Mouse (Mus musculus) myocyte (in vitro differentiated cells): ENCODE results near the gene Nps. TPM values are rescaled to one million over a fixed set of nuclear protein-coding genes. Genes with fewer than 3 reads are reported as not detected.

ENCODE experiments used
- H3K27me3 ChIP-seq: one replicate; pipeline ENCODE4 v1.6.1; 2011; ENCODE audit not compliant: control insufficient read depth, insufficient read depth, insufficient read length
- H3K36me3 ChIP-seq: one replicate; pipeline ENCODE4 v1.6.1; 2011; ENCODE audit not compliant: control insufficient read depth, insufficient read depth
- H3K4me2 ChIP-seq: one replicate; pipeline ENCODE4 v1.6.1; 2011; ENCODE audit warnings: low read depth, control low read depth
- H3K4me3 ChIP-seq: one replicate; pipeline ENCODE4 v1.5.1; 2011; ENCODE audit warnings: mild to moderate bottlenecking, control low read depth, moderate library complexity
- H3K79me2 ChIP-seq: one replicate; pipeline ENCODE4 v1.6.1; 2011; ENCODE audit not compliant: control insufficient read depth, insufficient read depth
- H3ac ChIP-seq: one replicate; pipeline ENCODE4 v1.6.1; 2011; ENCODE audit not compliant: control insufficient read depth, insufficient read length
- CEBPB ChIP-seq: IDR thresholded peaks from 2 replicates; pipeline ENCODE4 v1.6.1; 2011; ENCODE audit warnings: mild to moderate bottlenecking, moderate library complexity; ENCODE audit not compliant: poor library complexity, insufficient read depth, severe bottlenecking
- E2F4 ChIP-seq: IDR thresholded peaks from one replicate; pipeline ENCODE4 v1.6.1; 2011; ENCODE audit warnings: mild to moderate bottlenecking, control low read depth, moderate library complexity; ENCODE audit not compliant: insufficient read depth
- MAX ChIP-seq: IDR thresholded peaks from one replicate; pipeline ENCODE4 v1.6.1; 2011; ENCODE audit warnings: low read depth, mild to moderate bottlenecking, control low read depth
- MYOD1 ChIP-seq, 3 experiments: IDR thresholded peaks; one replicate each; pipeline ENCODE4 v1.6.1; 2011; ENCODE audit warnings: control low read depth in 2 of 3, low read depth in 2 of 3, mild to moderate bottlenecking in 2 of 3, moderate library complexity in 1 of 3; ENCODE audit not compliant: insufficient read length in 2 of 3, control insufficient read depth in 1 of 3
- POLR2A ChIP-seq: IDR thresholded peaks from one replicate; pipeline ENCODE4 v1.6.1; 2011; ENCODE audit warnings: low read depth, mild to moderate bottlenecking, control low read depth, moderate library complexity; ENCODE audit not compliant: insufficient read length
- POLR2AphosphoS2 ChIP-seq: IDR thresholded peaks from one replicate; pipeline ENCODE4 v1.6.1; 2011; ENCODE audit warnings: low read depth, control low read depth; ENCODE audit not compliant: insufficient read length
- REST ChIP-seq: IDR thresholded peaks from one replicate; pipeline ENCODE4 v1.6.1; 2011; ENCODE audit warnings: mild to moderate bottlenecking, control low read depth, moderate library complexity; ENCODE audit not compliant: insufficient read depth, insufficient read length
- SRF ChIP-seq: IDR thresholded peaks from one replicate; pipeline ENCODE4 v1.6.1; 2011; ENCODE audit warnings: low read depth; ENCODE audit not compliant: control insufficient read depth, insufficient read length
- TCF12 ChIP-seq: IDR thresholded peaks from one replicate; pipeline ENCODE4 v1.6.1; 2011; ENCODE audit warnings: mild to moderate bottlenecking, control low read depth; ENCODE audit not compliant: poor library complexity, insufficient read depth, severe bottlenecking
- TCF3 ChIP-seq: IDR thresholded peaks from one replicate; pipeline ENCODE4 v1.6.1; 2011; ENCODE audit warnings: low read depth, control low read depth; ENCODE audit not compliant: insufficient read length
- USF1 ChIP-seq: IDR thresholded peaks from one replicate; pipeline ENCODE4 v1.6.1; 2011; ENCODE audit warnings: low read depth, mild to moderate bottlenecking, control low read depth, moderate library complexity
- polyA plus RNA-seq: library from polyadenylated mRNA; unstranded; fragments of >200 nt; fragmentation: generic; extraction: Trizol; gene quantifications from one replicate; pipeline ENCODE4 v1.2.1, GENCODE M21; 2012; ENCODE audit warnings: missing spikeins

Nps gene
- polyA plus RNA-seq, 1 experiment = 0.05 TPM

GRCm38 (mm10) chr7:135254423-135254822 is 4.1 kb upstream of the Nps start:
- Histone ChIP-seq H3K4me2 (no peak overlapping the region), H3K27me3 (no peaks in the 10 kb centered on the region), H3K36me3 (no peaks in the 10 kb centered on the region), H3K79me2 (no peaks in the 10 kb centered on the region), H3ac (no peak overlapping the region), H3K4me3 (no peak overlapping the region)
- TF ChIP-seq E2F4 = no peak
- TF ChIP-seq MYOD1 (IDR thresholded peaks at IDR 0.05; ENCODE audit: control insufficient read depth in 1 of 3, insufficient read length in 2 of 3, low read depth in 2 of 3) = no peak
- no peak for TF ChIP-seq POLR2A
- TF ChIP-seq POLR2AphosphoS2 = no peak
- no peak for TF ChIP-seq MAX
- TF ChIP-seq USF1 = no peak
- TF ChIP-seq SRF = no peak

- no peaks in the 10 kb centered on the region for H3K36me3 ChIP-seq
- H3K4me3 ChIP-seq = no peak overlapping the region
- no peaks in the 10 kb centered on the region for H3K27me3 ChIP-seq
- no peak overlapping the region for H3K4me2 ChIP-seq
- no peak for TF ChIP-seq MYOD1 (IDR thresholded peaks at IDR 0.05; ENCODE audit: control insufficient read depth in 1 of 3, insufficient read length in 2 of 3, low read depth in 2 of 3)
- TF ChIP-seq SRF = no peak
- TF ChIP-seq TCF12 = no peak
- no peak for TF ChIP-seq REST
- TF ChIP-seq TCF3 = no peak
- H3K79me2 ChIP-seq = no peaks in the 10 kb centered on the region
- no peak overlapping the region for H3ac ChIP-seq
Measured at GRCm38 (mm10) chr7:135271011-135271410, 12.5 kb downstream of the Nps start.

GRCm38 (mm10) chr7:135283212-135283611 is 24.7 kb downstream of the Nps start:
- no peak overlapping the region for H3ac ChIP-seq
- H3K27me3 ChIP-seq = no peaks in the 10 kb centered on the region
- no peaks in the 10 kb centered on the region for H3K36me3 ChIP-seq
- H3K4me2 ChIP-seq = no peak overlapping the region
- no peaks in the 10 kb centered on the region for H3K79me2 ChIP-seq
- no peak for TF ChIP-seq USF1
- TF ChIP-seq POLR2AphosphoS2 = no peak
- no peak for TF ChIP-seq E2F4
- H3K4me3 ChIP-seq = no peak overlapping the region

- Histone ChIP-seq H3K4me2 (no peak overlapping the region), H3ac (no peak overlapping the region), H3K27me3 (no peaks in the 10 kb centered on the region), H3K79me2 (no peaks in the 10 kb centered on the region), H3K4me3 (no peak overlapping the region), H3K36me3 (no peaks in the 10 kb centered on the region)
- TF ChIP-seq USF1 = no peak
- TF ChIP-seq POLR2A = no peak
- no peak for TF ChIP-seq TCF12
- TF ChIP-seq MAX = no peak
Measured at GRCm38 (mm10) chr7:135289976-135290375, 31.5 kb downstream of the Nps start.

DNA sequence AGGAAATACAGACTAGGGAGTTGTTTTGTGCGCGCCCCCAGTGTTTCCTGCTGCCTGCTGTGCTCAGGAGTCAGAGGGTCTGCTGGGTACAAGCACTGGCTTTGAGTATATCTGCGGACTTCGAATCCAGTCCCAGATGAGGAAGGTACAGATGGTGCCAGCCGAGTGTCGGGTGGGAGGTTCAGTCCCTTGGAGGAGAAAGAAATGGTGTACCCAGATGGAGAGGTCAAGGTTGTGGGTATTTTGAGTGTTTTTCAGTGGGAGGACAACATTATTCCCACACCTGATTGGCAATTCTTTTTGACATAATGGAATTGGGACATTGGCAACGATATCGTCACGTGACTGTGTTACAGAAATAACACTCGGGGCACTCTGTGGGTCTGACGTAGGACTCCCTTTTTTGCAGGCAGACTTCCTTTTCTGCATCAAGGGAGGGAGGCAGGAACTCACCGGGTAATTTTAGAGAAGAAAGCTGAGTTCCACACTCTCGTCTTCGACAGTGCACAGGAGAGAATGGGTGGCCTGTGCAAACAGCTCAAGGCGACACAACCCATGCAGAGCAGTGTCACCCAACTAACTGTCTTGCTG is 33.2 kb downstream of the Nps start:
- H3K4me3 ChIP-seq = no peak overlapping the region
- H3K27me3 ChIP-seq = no peaks in the 10 kb centered on the region
- TF ChIP-seq REST = no peak
- no peak for TF ChIP-seq CEBPB
- no peak overlapping the region for H3ac ChIP-seq
- no peaks in the 10 kb centered on the region for H3K36me3 ChIP-seq
- H3K79me2 ChIP-seq = no peaks in the 10 kb centered on the region
- no peak overlapping the region for H3K4me2 ChIP-seq

- H3K27me3 ChIP-seq = no peaks in the 10 kb centered on the region
- no peak overlapping the region for H3K4me2 ChIP-seq
- H3ac ChIP-seq = no peak overlapping the region
- no peaks in the 10 kb centered on the region for H3K36me3 ChIP-seq
- no peak for TF ChIP-seq TCF12
- no peak for TF ChIP-seq TCF3
- TF ChIP-seq MAX = no peak
- TF ChIP-seq POLR2AphosphoS2 = no peak
- TF ChIP-seq MYOD1 (IDR thresholded peaks at IDR 0.05; ENCODE audit: control insufficient read depth in 1 of 3, insufficient read length in 2 of 3, low read depth in 2 of 3) = no peak
- H3K79me2 ChIP-seq = no peaks in the 10 kb centered on the region
- no peak overlapping the region for H3K4me3 ChIP-seq
Measured at GRCm38 (mm10) chr7:135294498-135294897, 36.0 kb downstream of the Nps start.
